Mouse (Mus musculus) retina, adult 2 months (tissue): ENCODE measurements around the gene Lactb.

Experiments
- DNase-seq: peaks from one replicate; pipeline ENCODE4 v3.0.0-alpha.2; 2012; ENCODE audit warnings: low read depth, low spot score

The Lactb gene

GRCm38 (mm10) chr9:66980458-66980857 lies 5.2 kb upstream of the Lactb start:
- DNase-seq: peak; percentile 29

GRCm38 (mm10) chr9:66978468-66978867 lies 3.2 kb upstream of the Lactb start:
- DNase-seq: no peak

- DNase-seq: no peak
Measured at GRCm38 (mm10) chr9:66977982-66978381, 2.7 kb upstream of the Lactb start.

GRCm38 (mm10) chr9:66977121-66977520 lies 1.8 kb upstream of the Lactb start:
- DNase-seq: no peak

GRCm38 (mm10) chr9:66974721-66975225 lies 511 bp downstream of the Lactb start:
- peak; percentile 8 for DNase-seq

- DNase-seq: no peak
Measured at GRCm38 (mm10) chr9:66971116-66971515, 4.2 kb downstream of the Lactb start.

- no peak for DNase-seq
Measured at GRCm38 (mm10) chr9:66967492-66967891, 7.8 kb downstream of the Lactb start.

- no peak for DNase-seq
Measured at GRCm38 (mm10) chr9:66961478-66961877, 13.8 kb downstream of the Lactb start.

GRCm38 (mm10) chr9:66957451-66957850 lies 17.8 kb downstream of the Lactb start:
- no peak for DNase-seq

GRCm38 (mm10) chr9:66952886-66953285 lies 22.4 kb downstream of the Lactb start:
- no peak for DNase-seq

- DNase-seq: no peak
Measured at GRCm38 (mm10) chr9:66952321-66952720, 23.0 kb downstream of the Lactb start.

- DNase-seq: no peak
Measured at GRCm38 (mm10) chr9:66948536-66948935, 26.7 kb downstream of the Lactb start.

GRCm38 (mm10) chr9:66945647-66946641 lies 29.3 kb downstream of the Lactb start, which contains the start of gene Rps27l:
Gene Rps27l, plus strand, starts transcription at chr9:66946086.
- peak; percentile 89 for DNase-seq

- DNase-seq: no peak
Measured at GRCm38 (mm10) chr9:66945161-66945560, 30.1 kb downstream of the Lactb start.

GRCm38 (mm10) chr9:66938836-66939235 lies 36.4 kb downstream of the Lactb start:
- no peak for DNase-seq

- DNase-seq: no peak
Measured at GRCm38 (mm10) chr9:66937507-66937906, 37.8 kb downstream of the Lactb start.

- DNase-seq: no peak
Measured at GRCm38 (mm10) chr9:66933869-66934808, 41.1 kb downstream of the Lactb start.

GRCm38 (mm10) chr9:66930351-66930750 lies 44.9 kb downstream of the Lactb start:
- DNase-seq: no peak

- DNase-seq: no peak
Measured at GRCm38 (mm10) chr9:66927696-66928402, 47.4 kb downstream of the Lactb start.

GRCm38 (mm10) chr9:66925853-66926252 lies 49.4 kb downstream of the Lactb start:
- no peak for DNase-seq

GRCm38 (mm10) chr9:66922076-66922475 lies 53.2 kb downstream of the Lactb start:
- DNase-seq: no peak
